Mouse (Mus musculus): ENCODE measurements at regions not wholly inside any gene's neighbourhood (a gene's known extent, or its start where the extent isn't known, plus 50 kb on each side); places are given as distances from the start of the nearest gene placed in this dataset.

GRCm38 (mm10) chr13:37649467-37650080, 128.6 kb upstream of the Rreb1 start:
- Histone ChIP-seq H3K27ac (no peak overlapping the region), H3K27me3 (no peaks in the 10 kb centered on the region), H3K4me2 (no peak overlapping the region), H3K36me3 (no peaks in the 10 kb centered on the region), H3K4me1 (replicated peaks) (peaks cover 11% of the 10 kb centered on the region), H3K9me3 (replicated peaks) (no peaks in the 10 kb centered on the region), H3K4me3 (no peak overlapping the region), H3K9ac (no peak overlapping the region)
- WGBS, result 56% methylated on average over 9 of the region's 9 CpGs
- ATAC-seq (replicated peaks; ENCODE audit: insufficient number of reproducible peaks, insufficient read depth, low FRiP score, low read depth), result no peak

- no peak overlapping the region for H3K4me2 ChIP-seq
- no peaks in the 10 kb centered on the region for H3K27me3 ChIP-seq
- no peak overlapping the region for H3K4me3 ChIP-seq
- no peak overlapping the region for H3K9ac ChIP-seq
- no peaks in the 10 kb centered on the region for H3K36me3 ChIP-seq
- H3K27ac ChIP-seq, result no peak overlapping the region
- H3K9me3 ChIP-seq (replicated peaks), result no peaks in the 10 kb centered on the region
- H3K4me1 ChIP-seq (replicated peaks), result peaks cover 6% of the 10 kb centered on the region
- no peak for ATAC-seq (replicated peaks; ENCODE audit: insufficient number of reproducible peaks, insufficient read depth, low FRiP score, low read depth)
- 76% methylated on average over 10 of the region's 10 CpGs for WGBS
Observed at GRCm38 (mm10) chr13:37651221-37651946, 126.8 kb upstream of the Rreb1 start.

- Histone ChIP-seq H3K27ac (no peak overlapping the region), H3K4me1 (replicated peaks) (peaks cover 16% of the 10 kb centered on the region), H3K4me2 (no peak overlapping the region), H3K27me3 (no peaks in the 10 kb centered on the region), H3K36me3 (no peaks in the 10 kb centered on the region), H3K9ac (no peak overlapping the region), H3K4me3 (no peak overlapping the region), H3K9me3 (replicated peaks) (no peaks in the 10 kb centered on the region)
- ATAC-seq (replicated peaks; ENCODE audit: insufficient number of reproducible peaks, insufficient read depth, low FRiP score, low read depth), result no peak
- 69% methylated on average over 5 of the region's 5 CpGs for WGBS
Observed at GRCm38 (mm10) chr13:37654651-37655050, 123.5 kb upstream of the Rreb1 start.

- Histone ChIP-seq H3K9ac (no peak overlapping the region), H3K27me3 (no peaks in the 10 kb centered on the region), H3K4me1 (replicated peaks) (peaks cover 10% of the 10 kb centered on the region), H3K4me2 (peak overlapping the region; percentile 37), H3K9me3 (replicated peaks) (no peaks in the 10 kb centered on the region), H3K27ac (peak overlapping the region; percentile 79), H3K4me3 (no peak overlapping the region), H3K36me3 (no peaks in the 10 kb centered on the region)
- 24% methylated on average over 16 of the region's 16 CpGs for WGBS
- ATAC-seq (replicated peaks; ENCODE audit: insufficient number of reproducible peaks, insufficient read depth, low FRiP score, low read depth), result peak; percentile 73
Observed at GRCm38 (mm10) chr13:37657248-37657647, 121.0 kb upstream of the Rreb1 start.

GRCm38 (mm10) chr13:37658034-37658433, 120.2 kb upstream of the Rreb1 start:
- Histone ChIP-seq H3K36me3 (no peaks in the 10 kb centered on the region), H3K4me2 (no peak overlapping the region), H3K27me3 (no peaks in the 10 kb centered on the region), H3K4me1 (replicated peaks) (peaks cover 10% of the 10 kb centered on the region), H3K9me3 (replicated peaks) (no peaks in the 10 kb centered on the region), H3K9ac (no peak overlapping the region), H3K4me3 (no peak overlapping the region), H3K27ac (peak overlapping the region; percentile 31)
- ATAC-seq (replicated peaks; ENCODE audit: insufficient number of reproducible peaks, insufficient read depth, low FRiP score, low read depth), result no peak
- WGBS, result 22% methylated on average over 2 of the region's 2 CpGs

GRCm38 (mm10) chr13:37658519-37658918, 119.7 kb upstream of the Rreb1 start:
- H3K27ac ChIP-seq, result peak overlapping the region; percentile 31; the same call in 1 of the 2 replicates
- no peak overlapping the region for H3K4me2 ChIP-seq
- peaks cover 10% of the 10 kb centered on the region for H3K4me1 ChIP-seq (replicated peaks)
- 78% methylated on average over 6 of the region's 6 CpGs for WGBS
- ATAC-seq (replicated peaks; ENCODE audit: insufficient number of reproducible peaks, insufficient read depth, low FRiP score, low read depth), result no peak; the same call in 1 of the 2 replicates
- H3K36me3 ChIP-seq, result no peaks in the 10 kb centered on the region
- no peak overlapping the region for H3K9ac ChIP-seq
- no peaks in the 10 kb centered on the region for H3K27me3 ChIP-seq
- no peak overlapping the region for H3K4me3 ChIP-seq
- H3K9me3 ChIP-seq (replicated peaks), result no peaks in the 10 kb centered on the region

- no peak for ATAC-seq (replicated peaks; ENCODE audit: insufficient number of reproducible peaks, insufficient read depth, low FRiP score, low read depth)
- H3K4me3 ChIP-seq, result no peak overlapping the region
- no peaks in the 10 kb centered on the region for H3K9me3 ChIP-seq (replicated peaks)
- 85% methylated on average over 4 of the region's 4 CpGs for WGBS
- no peak overlapping the region for H3K9ac ChIP-seq
- no peaks in the 10 kb centered on the region for H3K36me3 ChIP-seq
- H3K27ac ChIP-seq, result no peak overlapping the region
- H3K27me3 ChIP-seq, result no peaks in the 10 kb centered on the region
- H3K4me1 ChIP-seq (replicated peaks), result peaks cover 10% of the 10 kb centered on the region
- no peak overlapping the region for H3K4me2 ChIP-seq
Observed at GRCm38 (mm10) chr13:37660083-37660482, 118.1 kb upstream of the Rreb1 start.

GRCm38 (mm10) chr13:37660668-37661067, 117.5 kb upstream of the Rreb1 start:
- H3K27me3 ChIP-seq, result no peaks in the 10 kb centered on the region
- H3K4me3 ChIP-seq, result no peak overlapping the region
- H3K9me3 ChIP-seq (replicated peaks), result no peaks in the 10 kb centered on the region
- no peaks in the 10 kb centered on the region for H3K36me3 ChIP-seq
- H3K9ac ChIP-seq, result no peak overlapping the region
- no peak overlapping the region for H3K27ac ChIP-seq
- H3K4me2 ChIP-seq, result no peak overlapping the region
- H3K4me1 ChIP-seq (replicated peaks), result peaks cover 10% of the 10 kb centered on the region
- no peak for ATAC-seq (replicated peaks; ENCODE audit: insufficient number of reproducible peaks, insufficient read depth, low FRiP score, low read depth)

- H3K9me3 ChIP-seq (replicated peaks), result no peaks in the 10 kb centered on the region
- 76% methylated on average over 2 of the region's 2 CpGs for WGBS
- H3K4me3 ChIP-seq, result no peak overlapping the region
- H3K4me2 ChIP-seq, result no peak overlapping the region
- no peak overlapping the region for H3K9ac ChIP-seq
- no peak for ATAC-seq (replicated peaks; ENCODE audit: insufficient number of reproducible peaks, insufficient read depth, low FRiP score, low read depth)
- H3K36me3 ChIP-seq, result no peaks in the 10 kb centered on the region
- peaks cover 16% of the 10 kb centered on the region for H3K4me1 ChIP-seq (replicated peaks)
- H3K27me3 ChIP-seq, result no peaks in the 10 kb centered on the region
- no peak overlapping the region for H3K27ac ChIP-seq
Observed at GRCm38 (mm10) chr13:37664116-37664515, 114.1 kb upstream of the Rreb1 start.

- Histone ChIP-seq H3K4me1 (replicated peaks) (peaks cover 16% of the 10 kb centered on the region), H3K4me3 (no peak overlapping the region), H3K9ac (no peak overlapping the region), H3K36me3 (no peaks in the 10 kb centered on the region), H3K9me3 (replicated peaks) (no peaks in the 10 kb centered on the region), H3K27ac (peak overlapping the region; percentile 62), H3K27me3 (no peaks in the 10 kb centered on the region), H3K4me2 (peak overlapping the region; percentile 17; the same call in 1 of the 2 replicates)
- WGBS, result 54% methylated on average over 22 of the region's 22 CpGs
- ATAC-seq (replicated peaks; ENCODE audit: insufficient number of reproducible peaks, insufficient read depth, low FRiP score, low read depth), result peak; percentile 51; the same call in 1 of the 2 replicates
Observed at GRCm38 (mm10) chr13:37666207-37667003, 111.8 kb upstream of the Rreb1 start.

- Histone ChIP-seq H3K27me3 (no peaks in the 10 kb centered on the region), H3K4me1 (replicated peaks) (peaks cover 16% of the 10 kb centered on the region), H3K4me3 (no peak overlapping the region), H3K9ac (no peak overlapping the region), H3K36me3 (no peaks in the 10 kb centered on the region), H3K27ac (peak overlapping the region; percentile 70), H3K4me2 (no peak overlapping the region), H3K9me3 (replicated peaks) (no peaks in the 10 kb centered on the region)
- 21% methylated on average over 4 of the region's 4 CpGs for WGBS
- no peak; the same call in 1 of the 2 replicates for ATAC-seq (replicated peaks; ENCODE audit: insufficient number of reproducible peaks, insufficient read depth, low FRiP score, low read depth)
Observed at GRCm38 (mm10) chr13:37667386-37667785, 110.8 kb upstream of the Rreb1 start.

Data from heart, embryonic 15.5 days (tissue).